Mouse (Mus musculus): ENCODE data around the gene Fpr-rs6. TPM values are rescaled to one million over a fixed set of nuclear protein-coding genes. Genes with fewer than 3 reads are reported as not detected.

Gene Fpr-rs6
- total RNA-seq (2014; rRNA removed) (not detected in 2 replicates), polyA plus RNA-seq (2012; rRNA removed) (not detected in 2 replicates)

GRCm38 (mm10) chr17:20182997-20183396 lies at the start of gene Fpr-rs6:
Fpr-rs6 (minus strand) TSS chr17:20183097.
- H3K27me3 ChIP-seq (ENCODE audit: control insufficient read depth, insufficient read depth, low read length): no peaks in the 10 kb centered on the region
- TF ChIP-seq POLR2A (IDR thresholded peaks at IDR 0.05; ENCODE audit: extremely low read depth, insufficient read depth, low read length): no peak
- no peak for TF ChIP-seq CTCF (IDR thresholded peaks at IDR 0.05; ENCODE audit: low read depth, low read length)
- no peak for DNase-seq (ENCODE audit: extremely low read depth, low read depth, low spot score)
- no peak within 1 kb of the TSS for H3K9ac ChIP-seq (ENCODE audit: low read depth, low read length)
- H3K4me3 ChIP-seq (ENCODE audit: insufficient read depth, low read depth, low read length): no peak within 1 kb of the TSS
- no peaks in the 10 kb centered on the region for H3K4me1 ChIP-seq (ENCODE audit: control insufficient read depth, insufficient read depth, low read length)
- H3K27ac ChIP-seq (replicated peaks; ENCODE audit: insufficient read depth, low read depth, low read length): no peak within 1 kb of the TSS
- H3K36me3 ChIP-seq (ENCODE audit: control insufficient read depth, insufficient read depth, low read length): no peaks in the 10 kb centered on the region
- H3K79me2 ChIP-seq (ENCODE audit: control insufficient read depth, insufficient read depth, low read length): no peaks in the 10 kb centered on the region

Other genes starting within 250 kb of the Fpr-rs6 start
- not detected in 2 replicates for gene Vmn2r104, start 134.8 kb downstream of the Fpr-rs6 start, total RNA-seq (2014; rRNA removed)
- gene Vmn2r104, start 134.8 kb downstream of the Fpr-rs6 start, polyA plus RNA-seq (2012; rRNA removed): not detected in 2 replicates
- not detected in 2 replicates for gene Fpr-rs7, start 68.9 kb downstream of the Fpr-rs6 start, total RNA-seq (2014; rRNA removed)
- not detected in 2 replicates for gene Fpr-rs7, start 68.9 kb downstream of the Fpr-rs6 start, polyA plus RNA-seq (2012; rRNA removed)
- gene Vmn2r105, start 52.0 kb upstream of the Fpr-rs6 start, total RNA-seq (2014; rRNA removed): not detected in 2 replicates
- not detected in 2 replicates for gene Vmn2r105, start 52.0 kb upstream of the Fpr-rs6 start, polyA plus RNA-seq (2012; rRNA removed)
- gene Vmn2r106, start 102.5 kb upstream of the Fpr-rs6 start, total RNA-seq (2014; rRNA removed): not detected in 2 replicates
- not detected in 2 replicates for gene Vmn2r106, start 102.5 kb upstream of the Fpr-rs6 start, polyA plus RNA-seq (2012; rRNA removed)
- gene Vmn2r107, start 162.1 kb upstream of the Fpr-rs6 start, total RNA-seq (2014; rRNA removed): not detected in 2 replicates
- not detected in 2 replicates for gene Vmn2r107, start 162.1 kb upstream of the Fpr-rs6 start, polyA plus RNA-seq (2012; rRNA removed)
- not detected in 2 replicates for gene Vmn1r224, start 231.0 kb upstream of the Fpr-rs6 start, total RNA-seq (2014; rRNA removed)
- gene Vmn1r224, start 231.0 kb upstream of the Fpr-rs6 start, polyA plus RNA-seq (2012; rRNA removed): not detected in 2 replicates